Mouse (Mus musculus) limb, embryonic 12.5 days (tissue): Measurements from ENCODE around the gene Skap1. TPM values are rescaled to one million over a fixed set of nuclear protein-coding genes. Genes with fewer than 3 reads are reported as not detected.

Experiments used
- ATAC-seq: fragments of 200-750 bp; cut with Nextera tagmentation; 2 replicates; pipeline ENCODE4 v1.8.0; 2017; ENCODE audit warnings: low read depth, moderate TSS enrichment; ENCODE audit not compliant: insufficient number of reproducible peaks, insufficient read depth, low FRiP score, low TSS enrichment
- H3K27ac ChIP-seq: fragments of 300-500 bp; sonication (generic); 2 replicates; pipeline ENCODE4 v1.5.1; 2016; ENCODE audit warnings: mild to moderate bottlenecking, moderate library complexity
- H3K27me3 ChIP-seq: fragments of 300-500 bp; sonication (generic); 2 replicates; pipeline ENCODE4 v1.6.1; 2016; ENCODE audit warnings: mild to moderate bottlenecking, moderate library complexity
- H3K36me3 ChIP-seq: fragments of 300-500 bp; sonication (generic); 2 replicates; pipeline ENCODE4 v1.6.1; 2016; ENCODE audit warnings: mild to moderate bottlenecking, moderate library complexity
- H3K4me1 ChIP-seq: fragments of 300-500 bp; sonication (generic); replicated peaks from 2 replicates; pipeline ENCODE4 v1.6.1; 2016
- H3K4me2 ChIP-seq: fragments of 300-500 bp; sonication (generic); 2 replicates; pipeline ENCODE4 v1.6.1; 2016; ENCODE audit warnings: mild to moderate bottlenecking, moderate library complexity
- H3K4me3 ChIP-seq: fragments of 300-500 bp; sonication (generic); replicated peaks from 2 replicates; pipeline ENCODE4 v1.5.1; 2016; ENCODE audit warnings: mild to moderate bottlenecking
- H3K9ac ChIP-seq: fragments of 300-500 bp; sonication (generic); replicated peaks from 2 replicates; pipeline ENCODE4 v1.6.1; 2016; ENCODE audit warnings: mild to moderate bottlenecking, moderate library complexity
- H3K9me3 ChIP-seq: fragments of 300-500 bp; sonication (generic); 2 replicates; pipeline ENCODE4 v1.6.1; 2016; ENCODE audit warnings: mild to moderate bottlenecking, moderate library complexity
- WGBS: fragments of 180-500 bp; shearing (Covaris S2); methylation state at CpG from one replicate; pipeline ENCODE4 v1.1.7; 2016; 5-methylcytosine and 5-hydroxymethylcytosine counted together
- polyA plus RNA-seq: library from polyadenylated mRNA; unstranded; fragments of >200 nt; fragmentation: Nextera tagmentation; extraction: Ambion mirVana; gene quantifications from 2 replicates; pipeline ENCODE4 v1.2.1, GENCODE M21; 2016

Gene Skap1
- polyA plus RNA-seq, 1 experiment from 2014 or later: 0.31 TPM

DNA sequence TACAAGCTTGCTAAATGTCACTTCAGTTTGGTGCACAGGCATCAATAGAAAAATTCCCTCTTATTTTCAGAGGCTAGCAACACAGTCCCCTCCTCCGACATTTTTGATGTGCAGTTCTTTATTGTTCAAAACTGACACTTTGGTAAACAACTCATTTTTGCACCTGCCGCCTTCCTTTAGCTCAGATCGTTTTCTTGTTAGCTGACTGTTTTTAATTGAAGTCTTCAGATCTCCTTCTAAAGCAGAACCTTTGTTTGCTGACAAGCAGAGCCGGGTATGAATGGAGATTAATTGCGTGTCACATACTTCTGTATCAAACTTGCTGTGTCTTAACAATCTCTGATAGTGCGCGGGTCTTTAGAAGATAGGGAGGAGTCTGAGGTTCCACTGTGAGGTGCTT is 2.0 kb downstream of the Skap1 start:
- Histone ChIP-seq H3K9me3 (no peaks in the 10 kb centered on the region), H3K4me3 (no peak overlapping the region), H3K27me3 (peaks cover 64% of the 10 kb centered on the region), H3K9ac (no peak overlapping the region), H3K4me1 (peaks cover 22% of the 10 kb centered on the region), H3K4me2 (no peak overlapping the region), H3K36me3 (no peaks in the 10 kb centered on the region), H3K27ac (no peak overlapping the region)
- WGBS: 45% methylated on average over 7 of the region's 7 CpGs
- ATAC-seq: no peak

DNA sequence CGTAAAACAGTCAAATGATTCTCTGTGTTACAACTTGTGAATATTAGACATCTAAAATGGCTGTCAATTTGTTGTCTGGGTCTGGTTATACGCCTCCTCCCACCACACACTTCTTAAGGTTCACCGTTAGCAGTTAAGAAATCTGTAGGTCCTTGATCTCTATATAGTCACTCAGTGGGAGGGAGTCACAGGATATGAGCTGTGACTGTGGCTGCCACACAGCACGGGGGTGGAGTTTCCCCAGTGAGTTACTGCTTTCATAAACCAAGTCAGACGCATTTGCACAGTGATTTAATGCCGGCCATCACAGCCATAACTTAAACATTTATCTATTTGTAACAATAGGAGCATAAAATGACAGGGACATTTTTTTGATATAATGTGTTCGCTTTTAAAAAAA is 2.6 kb downstream of the Skap1 start:
- Histone ChIP-seq H3K4me2 (no peak overlapping the region), H3K27ac (no peak overlapping the region), H3K4me1 (peaks cover 17% of the 10 kb centered on the region), H3K4me3 (no peak overlapping the region), H3K9ac (no peak overlapping the region), H3K27me3 (peaks cover 59% of the 10 kb centered on the region), H3K9me3 (no peaks in the 10 kb centered on the region), H3K36me3 (no peaks in the 10 kb centered on the region)
- ATAC-seq: no peak
- 30% methylated on average over 7 of the region's 7 CpGs for WGBS

DNA sequence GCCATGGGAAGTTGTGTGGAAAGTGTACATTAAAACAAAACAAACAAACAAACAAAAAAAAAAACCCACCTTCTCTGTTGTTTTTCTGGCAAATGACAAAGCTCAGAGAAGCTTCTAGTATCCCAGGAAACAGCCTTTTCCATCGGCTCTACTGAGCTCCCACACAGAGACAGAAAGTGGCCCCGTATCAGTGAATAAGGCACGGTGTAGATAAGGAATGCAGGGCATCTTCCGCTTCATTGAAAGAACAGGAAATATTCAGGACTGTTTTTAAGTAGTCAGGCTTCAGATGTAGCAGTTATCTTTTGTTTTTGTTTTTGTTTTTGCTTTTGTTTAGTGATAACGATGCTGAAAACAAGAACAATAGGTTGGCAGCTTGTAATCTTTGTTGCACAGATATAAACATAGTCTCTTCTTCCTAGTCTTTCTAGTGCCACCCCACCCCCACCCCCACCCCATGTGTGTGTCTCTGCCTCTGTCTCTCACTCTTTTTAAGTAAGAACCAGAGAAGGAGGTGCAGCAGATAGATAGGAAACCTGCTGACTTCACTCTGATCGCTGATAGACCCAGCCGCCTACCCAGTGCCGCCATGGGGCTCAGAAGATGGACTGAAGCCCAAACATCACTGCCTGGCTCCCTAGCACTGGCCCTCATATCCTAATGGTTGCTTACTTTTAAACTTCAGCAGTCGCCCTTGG is 3.8 kb downstream of the Skap1 start:
- H3K4me3 ChIP-seq: no peak overlapping the region
- ATAC-seq: no peak
- peaks cover 50% of the 10 kb centered on the region for H3K27me3 ChIP-seq
- no peaks in the 10 kb centered on the region for H3K36me3 ChIP-seq
- H3K27ac ChIP-seq: no peak overlapping the region
- H3K4me1 ChIP-seq: peaks cover 10% of the 10 kb centered on the region
- H3K9ac ChIP-seq: no peak overlapping the region
- no peak overlapping the region for H3K4me2 ChIP-seq
- 71% methylated on average over 9 of the region's 9 CpGs for WGBS
- H3K9me3 ChIP-seq: no peaks in the 10 kb centered on the region

DNA sequence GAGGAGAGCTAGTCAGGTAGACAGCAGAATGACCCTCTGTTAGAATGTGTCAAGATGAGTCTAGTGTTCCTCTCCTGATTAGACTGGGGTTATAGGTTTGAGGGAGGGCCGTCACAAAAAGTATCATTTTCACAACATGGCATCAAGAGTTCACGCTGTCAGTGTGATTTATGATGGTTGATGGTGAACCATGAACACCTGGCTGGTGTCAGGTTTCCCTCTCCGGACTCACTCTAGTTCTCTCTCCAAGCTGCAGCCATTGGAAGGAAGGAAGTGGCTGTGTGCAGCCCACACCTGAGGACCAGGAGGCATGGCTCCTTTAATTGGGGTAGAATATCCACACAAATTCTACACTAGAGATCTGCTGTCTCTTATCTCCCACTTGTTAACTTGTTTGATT is 18.3 kb downstream of the Skap1 start:
- ATAC-seq: no peak
- no peak overlapping the region for H3K9ac ChIP-seq
- no peak overlapping the region for H3K4me2 ChIP-seq
- H3K9me3 ChIP-seq: no peaks in the 10 kb centered on the region
- no peaks in the 10 kb centered on the region for H3K36me3 ChIP-seq
- H3K4me3 ChIP-seq: no peak overlapping the region
- H3K4me1 ChIP-seq: no peaks in the 10 kb centered on the region; the same call in 1 of the 2 replicates
- no peaks in the 10 kb centered on the region for H3K27me3 ChIP-seq
- H3K27ac ChIP-seq: no peak overlapping the region
- WGBS: 18% methylated on average over 3 of the region's 3 CpGs

DNA sequence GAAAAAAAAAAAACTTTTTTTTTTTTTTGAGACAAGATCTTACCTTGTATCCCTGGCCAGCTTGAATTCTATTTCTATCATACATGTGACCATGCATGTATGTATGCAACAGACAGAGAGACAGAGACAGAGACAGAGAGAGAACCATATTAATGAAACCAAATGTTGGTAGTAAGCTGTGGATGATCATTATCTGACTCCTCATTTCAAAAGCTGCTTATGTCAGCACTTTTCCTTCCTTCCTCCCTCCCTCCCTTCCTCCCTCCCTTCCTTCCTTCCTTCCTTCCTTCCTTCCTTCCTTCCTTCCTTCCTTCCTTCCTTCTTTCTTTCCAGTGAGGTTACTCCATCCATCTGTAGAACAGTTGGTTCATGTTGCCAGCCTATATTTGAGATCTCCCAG is 18.8 kb downstream of the Skap1 start:
- Histone ChIP-seq H3K9me3 (no peaks in the 10 kb centered on the region), H3K4me1 (no peaks in the 10 kb centered on the region; the same call in 1 of the 2 replicates), H3K27ac (no peak overlapping the region), H3K36me3 (no peaks in the 10 kb centered on the region), H3K9ac (no peak overlapping the region), H3K4me3 (no peak overlapping the region), H3K27me3 (no peaks in the 10 kb centered on the region), H3K4me2 (no peak overlapping the region)
- no peak for ATAC-seq

DNA sequence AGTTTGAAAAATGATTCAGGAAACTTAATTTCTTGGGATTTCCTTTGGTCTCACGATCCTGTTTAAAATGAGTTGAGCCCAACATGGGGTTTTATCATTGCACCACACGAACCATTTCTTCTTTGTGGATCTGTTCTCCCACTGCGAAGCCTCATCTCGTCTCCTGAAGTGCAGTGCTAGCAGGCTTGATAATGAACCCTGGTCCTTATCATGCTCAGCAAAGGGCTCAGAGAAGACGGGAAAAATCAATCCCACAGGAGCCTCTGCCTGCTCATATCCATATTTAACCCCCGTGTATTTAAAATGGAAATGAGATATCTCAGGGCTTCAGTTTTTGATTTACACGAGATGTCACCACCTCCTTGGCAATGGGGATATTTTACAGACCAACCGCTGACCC is 34.1 kb downstream of the Skap1 start:
- no peak overlapping the region for H3K4me2 ChIP-seq
- no peak for ATAC-seq

DNA sequence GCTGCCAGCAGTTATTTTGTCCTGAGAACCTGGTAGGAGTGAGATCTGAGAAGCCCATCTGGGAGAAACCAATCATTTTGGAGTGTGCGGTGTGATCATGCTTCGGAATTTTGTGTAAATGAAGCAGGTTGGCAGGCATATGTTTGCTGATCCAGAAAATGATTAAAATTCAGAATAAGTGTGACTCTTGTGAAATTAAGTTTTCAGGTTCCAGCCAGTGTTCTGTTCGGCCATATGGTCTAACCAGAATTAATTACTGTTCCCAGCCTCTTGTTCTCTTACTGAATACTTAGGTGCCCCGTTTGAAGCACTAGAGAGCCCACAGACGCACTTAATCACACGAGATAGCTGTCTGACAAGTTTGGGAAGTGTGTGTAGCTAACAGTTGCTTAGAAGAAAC is 36.6 kb downstream of the Skap1 start:
- WGBS: 57% methylated on average over 6 of the region's 6 CpGs
- Histone ChIP-seq H3K4me2 (no peak overlapping the region), H3K36me3 (no peaks in the 10 kb centered on the region), H3K27ac (no peak overlapping the region), H3K27me3 (peaks cover 19% of the 10 kb centered on the region), H3K9me3 (no peaks in the 10 kb centered on the region; the same call in 1 of the 2 replicates), H3K4me1 (no peaks in the 10 kb centered on the region), H3K4me3 (no peak overlapping the region), H3K9ac (no peak overlapping the region)
- ATAC-seq: no peak

More for the DNA sequence above, 34.1 kb downstream of the Skap1 start:
- Histone ChIP-seq H3K4me1 (no peaks in the 10 kb centered on the region), H3K4me3 (no peak overlapping the region), H3K9ac (no peak overlapping the region), H3K27me3 (peaks cover 19% of the 10 kb centered on the region), H3K27ac (no peak overlapping the region), H3K9me3 (no peaks in the 10 kb centered on the region), H3K36me3 (no peaks in the 10 kb centered on the region)
- WGBS: 77% methylated on average over 8 of the region's 8 CpGs

DNA sequence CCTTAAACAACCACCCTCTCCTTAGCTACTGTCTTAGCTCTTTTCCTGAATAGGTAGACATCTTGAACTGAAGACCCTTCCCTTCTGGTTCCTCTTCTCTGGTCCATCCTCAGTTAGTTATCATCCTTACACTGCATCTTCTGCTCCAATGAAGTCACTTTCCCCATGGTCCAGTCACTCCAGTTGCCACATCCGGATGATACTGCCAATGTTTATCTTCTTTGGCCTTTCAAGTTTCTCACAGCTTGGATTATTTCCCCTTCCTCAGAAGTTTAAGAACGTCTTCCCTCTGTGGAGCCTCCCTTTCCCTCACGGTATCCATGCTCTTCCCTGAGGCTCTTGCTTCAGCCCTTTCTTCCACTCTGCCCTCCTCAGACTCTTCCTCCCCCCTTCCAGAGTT is 38.6 kb downstream of the Skap1 start:
- Histone ChIP-seq H3K4me1 (no peaks in the 10 kb centered on the region), H3K36me3 (no peaks in the 10 kb centered on the region), H3K4me3 (no peak overlapping the region), H3K27ac (no peak overlapping the region), H3K4me2 (no peak overlapping the region), H3K27me3 (peaks cover 19% of the 10 kb centered on the region), H3K9me3 (no peaks in the 10 kb centered on the region; the same call in 1 of the 2 replicates), H3K9ac (no peak overlapping the region)
- ATAC-seq: no peak
- WGBS: 71% methylated on average over 3 of the region's 3 CpGs

DNA sequence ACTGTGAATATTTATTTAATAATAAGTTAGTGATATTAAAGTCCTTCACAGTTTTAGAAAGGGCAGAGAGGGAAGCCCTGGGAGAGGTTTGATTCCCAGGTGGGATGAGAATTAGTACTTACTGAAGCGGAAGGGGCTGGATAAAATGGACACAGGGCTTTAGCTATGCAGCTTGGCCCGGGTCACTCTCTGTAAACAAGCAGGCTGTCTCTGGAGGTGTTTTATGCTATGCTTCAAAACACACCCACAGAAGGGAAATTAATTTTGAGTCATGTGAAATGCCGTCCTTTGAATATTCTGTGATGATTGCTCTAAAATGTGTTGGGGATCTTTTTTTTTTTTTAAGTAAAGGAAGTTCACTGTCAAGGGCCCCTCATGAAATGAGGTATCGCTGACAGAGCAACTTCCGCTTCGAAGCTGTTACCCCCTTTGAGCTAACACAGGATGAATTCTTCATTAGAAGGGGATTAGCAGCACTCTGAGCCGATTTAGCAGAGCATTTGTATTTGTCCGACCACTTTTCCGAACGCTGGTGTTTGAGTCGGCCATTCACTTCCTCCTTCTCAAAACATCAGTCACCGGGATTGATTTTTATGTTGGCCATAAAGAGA is 40.2 kb downstream of the Skap1 start:
- H3K9ac ChIP-seq: no peak overlapping the region
- H3K36me3 ChIP-seq: no peaks in the 10 kb centered on the region
- ATAC-seq: no peak
- H3K4me1 ChIP-seq: no peaks in the 10 kb centered on the region
- peaks cover 19% of the 10 kb centered on the region for H3K27me3 ChIP-seq
- no peak overlapping the region for H3K27ac ChIP-seq
- H3K4me2 ChIP-seq: no peak overlapping the region
- H3K4me3 ChIP-seq: no peak overlapping the region
- 40% methylated on average over 12 of the region's 12 CpGs for WGBS
- no peaks in the 10 kb centered on the region; the same call in 1 of the 2 replicates for H3K9me3 ChIP-seq

DNA sequence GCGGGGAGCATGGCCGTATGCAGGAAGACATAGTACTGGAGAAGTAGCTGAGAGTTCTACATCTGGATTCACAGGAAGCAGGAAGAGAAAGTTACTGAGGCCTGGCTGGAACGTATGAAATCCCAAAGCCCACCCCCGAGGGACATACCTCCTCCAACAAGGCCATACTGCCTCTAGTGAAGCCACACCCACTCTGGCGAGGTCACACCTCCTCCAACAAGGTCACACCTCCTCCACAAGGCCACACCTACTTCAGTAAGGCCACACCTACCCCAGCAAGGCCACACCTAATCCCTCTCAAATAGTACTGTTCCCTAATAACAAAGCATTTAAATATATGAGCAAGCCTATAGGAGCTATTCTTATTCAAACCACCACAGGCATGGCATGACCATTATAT is 41.4 kb downstream of the Skap1 start:
- Histone ChIP-seq H3K27ac (no peak overlapping the region), H3K9me3 (no peaks in the 10 kb centered on the region; the same call in 1 of the 2 replicates), H3K9ac (no peak overlapping the region), H3K4me3 (no peak overlapping the region), H3K4me1 (peaks cover 1% of the 10 kb centered on the region; the same call in 1 of the 2 replicates), H3K4me2 (no peak overlapping the region), H3K27me3 (peaks cover 18% of the 10 kb centered on the region), H3K36me3 (no peaks in the 10 kb centered on the region)
- no peak for ATAC-seq
- 67% methylated on average over 5 of the region's 5 CpGs for WGBS

DNA sequence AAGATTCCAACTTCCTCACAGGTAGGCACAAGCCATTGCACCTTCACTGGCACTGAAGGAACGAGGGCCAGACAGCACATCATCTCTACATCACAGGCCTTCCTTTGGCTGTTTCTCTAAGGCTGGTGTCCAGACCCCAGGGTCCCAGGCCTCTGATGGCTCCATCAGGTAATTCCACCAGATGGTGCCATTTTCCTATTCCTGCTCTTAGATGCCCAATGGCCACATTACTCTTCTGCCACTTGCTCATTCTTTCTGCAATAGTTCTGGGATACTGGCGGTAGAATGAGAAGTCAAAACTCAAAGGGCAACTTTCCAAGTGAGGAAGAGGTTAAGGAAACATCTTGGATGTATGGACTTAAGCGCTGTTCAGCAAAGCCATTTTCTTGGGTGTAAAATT is 50.8 kb downstream of the Skap1 start:
- Histone ChIP-seq H3K9ac (no peak overlapping the region), H3K36me3 (no peaks in the 10 kb centered on the region), H3K4me3 (no peak overlapping the region), H3K4me2 (no peak overlapping the region), H3K27ac (no peak overlapping the region), H3K4me1 (peaks cover 8% of the 10 kb centered on the region), H3K9me3 (no peaks in the 10 kb centered on the region), H3K27me3 (peaks cover 10% of the 10 kb centered on the region)
- no peak for ATAC-seq
- 91% methylated on average over 3 of the region's 3 CpGs for WGBS

DNA sequence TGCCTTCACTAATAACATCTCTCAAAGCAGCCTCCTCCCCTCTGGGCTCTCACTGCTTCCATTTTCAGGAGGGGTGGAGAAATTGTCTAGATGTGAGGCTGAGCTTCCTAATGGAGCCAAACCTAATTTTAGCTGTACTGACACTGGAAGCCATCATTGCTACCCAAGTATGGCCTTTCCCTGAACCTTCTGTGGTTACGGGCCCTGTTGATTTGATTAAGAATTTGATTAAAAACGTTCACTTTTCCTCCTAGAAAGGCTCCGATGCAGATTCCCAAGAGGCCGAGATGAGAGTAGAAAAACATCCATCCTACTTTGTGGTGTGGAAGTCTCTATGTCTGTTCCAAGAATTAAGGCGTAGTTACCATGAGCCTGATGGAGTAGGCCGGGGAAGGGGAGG is 60.1 kb downstream of the Skap1 start:
- H3K4me1 ChIP-seq: no peaks in the 10 kb centered on the region
- no peak for ATAC-seq
- H3K36me3 ChIP-seq: no peaks in the 10 kb centered on the region
- WGBS: 84% methylated on average over 6 of the region's 6 CpGs
- no peak overlapping the region for H3K9ac ChIP-seq
- H3K27me3 ChIP-seq: no peaks in the 10 kb centered on the region
- H3K9me3 ChIP-seq: no peaks in the 10 kb centered on the region
- no peak overlapping the region for H3K4me2 ChIP-seq
- no peak overlapping the region for H3K4me3 ChIP-seq
- H3K27ac ChIP-seq: no peak overlapping the region
